8 mouse cellular contexts compared by ENCODE assay signal in the genomic region with DNA sequence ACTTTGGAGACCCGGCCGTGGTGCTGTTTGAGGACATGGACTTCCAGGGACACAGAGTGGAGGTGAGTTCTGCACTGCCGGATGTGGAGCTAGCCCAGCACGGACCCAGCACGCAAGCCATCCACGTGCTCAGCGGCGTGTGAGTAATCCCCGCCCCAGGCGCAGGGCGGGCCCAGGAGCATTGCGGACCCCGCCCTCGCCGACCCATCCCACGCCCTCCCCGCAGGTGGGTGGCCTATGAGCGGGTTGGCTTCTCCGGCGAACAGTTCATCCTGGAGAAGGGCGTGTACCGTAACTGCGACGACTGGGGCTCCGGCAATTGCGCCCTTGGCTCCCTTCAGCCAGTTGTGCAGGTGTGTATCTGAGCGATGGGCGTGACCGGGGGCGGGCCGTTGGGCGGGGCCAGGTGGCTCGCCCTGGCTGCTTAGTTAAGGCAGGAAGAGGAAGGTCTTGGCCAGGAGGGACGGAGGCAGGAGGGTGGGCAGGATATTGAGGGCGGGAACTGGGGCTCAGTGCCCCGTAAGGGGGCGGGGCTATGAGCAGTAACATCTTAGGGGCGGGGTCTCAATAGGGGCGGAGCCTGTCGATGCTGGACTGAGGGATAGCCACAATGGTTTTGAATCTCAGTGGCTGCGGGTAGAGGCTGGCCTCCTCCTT. TPM values are rescaled to one million over a fixed set of nuclear protein-coding genes. Genes with fewer than 3 reads are reported as not detected.
DNase-seq lines count a peak whose midpoint lies in the region; ATAC-seq lines count a peak whose summit lies in the region.

No protein-coding gene starts in this region.

- peak; percentile 75 for DNase-seq in MEL-GATA-1-ER (ENCODE audit: extremely low read depth, low read depth)
- DNase-seq in c-Kit-positive CD71-positive TER-119-positive erythroid progenitor cells, embryonic 14.5 days (ENCODE audit: low spot score), result peak; percentile 61
- peak; percentile 64 to 71 for DNase-seq in left cerebral cortex, adult 8-10 months (ENCODE audit: low spot score in 2 of 2)
- DNase-seq in right cerebral cortex, adult 2 months (ENCODE audit: low spot score in 2 of 2), result peak; percentile 75 to 80
- DNase-seq in urinary bladder, postnatal 25 days (ENCODE audit: low spot score), result peak; percentile 63

- H3K9me3 ChIP-seq in forebrain, embryonic 12.5 days, result no peaks in the 10 kb centered on the region
- H3K9me3 ChIP-seq in hindbrain, embryonic 16.5 days (ENCODE audit: control insufficient read depth, low read length), result no peaks in the 10 kb centered on the region

- peak overlapping the region; percentile 38 for H3K9ac ChIP-seq in forebrain, embryonic 12.5 days
- peak overlapping the region; percentile 67 for H3K9ac ChIP-seq in hindbrain, embryonic 16.5 days (ENCODE audit: low read depth, low read length)

- H3K4me3 ChIP-seq in forebrain, embryonic 12.5 days (replicated peaks), result peak overlapping the region; percentile 48
- H3K4me3 ChIP-seq in hindbrain, embryonic 16.5 days (ENCODE audit: low read length), result peak overlapping the region; percentile 53

- H3K4me1 ChIP-seq in forebrain, embryonic 12.5 days, result peaks cover 14% of the 10 kb centered on the region
- peaks cover 12% of the 10 kb centered on the region for H3K4me1 ChIP-seq in hindbrain, embryonic 16.5 days (ENCODE audit: control insufficient read depth, insufficient read depth, low read depth, low read length)

- H3K27ac ChIP-seq in forebrain, embryonic 12.5 days, result no peak overlapping the region
- no peak overlapping the region for H3K27ac ChIP-seq in hindbrain, embryonic 16.5 days (ENCODE audit: low read depth, low read length)

- peak overlapping the region; percentile 84 for H3K4me2 ChIP-seq in forebrain, embryonic 12.5 days
- H3K4me2 ChIP-seq in hindbrain, embryonic 16.5 days (ENCODE audit: low read length), result peak overlapping the region; percentile 85

- H3K27me3 ChIP-seq in forebrain, embryonic 12.5 days, result peaks cover 30% of the 10 kb centered on the region
- H3K27me3 ChIP-seq in hindbrain, embryonic 16.5 days (replicated peaks; ENCODE audit: control insufficient read depth, insufficient read depth, low read length), result peaks cover 4% of the 10 kb centered on the region; the same call in 1 of the 2 replicates

- under 1% methylated on average over 41 of the region's 41 CpGs for WGBS in forebrain, embryonic 12.5 days
- under 1% methylated on average over 40 of the region's 41 CpGs for WGBS in hindbrain, embryonic 16.5 days

- peak; percentile 55 for ATAC-seq in forebrain, embryonic 12.5 days (ENCODE audit: low FRiP score)
- ATAC-seq in hindbrain, embryonic 16.5 days, result peak; percentile 88
- peak; percentile 89 for ATAC-seq in megakaryocyte, adult 5-6 weeks (ENCODE audit: poor library complexity, severe bottlenecking)

- no peaks in the 10 kb centered on the region for H3K36me3 ChIP-seq in forebrain, embryonic 12.5 days (replicated peaks)
- H3K36me3 ChIP-seq in hindbrain, embryonic 16.5 days (ENCODE audit: control insufficient read depth, insufficient read depth, low read length), result no peaks in the 10 kb centered on the region

RNA-seq across cellular contexts. Expression of gene Cd52, which starts 13.0 kb away (rescaled TPM):
- 3.8 and 3.9 TPM in 2 replicates for polyA plus RNA-seq in forebrain, embryonic 12.5 days (2016; fragmentation: Nextera tagmentation; extraction: Ambion mirVana)
- 1.5 and 1.8 TPM in 2 replicates for polyA plus RNA-seq in hindbrain, embryonic 16.5 days (2015; fragmentation: Nextera tagmentation; extraction: Ambion mirVana)
- 10 to 100 TPM in 2 of 4 experiments, 1 to 10 TPM in 2; 2.5 to 32.5 (median 12.8) TPM for total RNA-seq in left cerebral cortex, adult 8-10 months (2022)
- total RNA-seq in megakaryocyte, adult 5-6 weeks (2015), result 2,426 and 2,524 TPM in 2 replicates
- total RNA-seq in megakaryocyte, adult 5-6 weeks (2017), result 3,236 and 3,524 TPM in 2 replicates

RNA-seq across cellular contexts. Expression of gene Ubxn11, which starts 20.5 kb away (rescaled TPM):
- 5.8 and 7.9 TPM in 2 replicates for polyA plus RNA-seq in forebrain, embryonic 12.5 days (2016; fragmentation: Nextera tagmentation; extraction: Ambion mirVana)
- polyA plus RNA-seq in hindbrain, embryonic 16.5 days (2015; fragmentation: Nextera tagmentation; extraction: Ambion mirVana), result 21.3 and 21.5 TPM in 2 replicates
- total RNA-seq in left cerebral cortex, adult 8-10 months (2022), result 10 to 100 TPM; 33.5 to 51.3 (median 43.0) TPM
- 0.89 and 1.8 TPM in 2 replicates for total RNA-seq in megakaryocyte, adult 5-6 weeks (2015)
- 1.7 and 2.9 TPM in 2 replicates for total RNA-seq in megakaryocyte, adult 5-6 weeks (2017)

RNA-seq across cellular contexts. Expression of gene Crybg2, which starts 21.2 kb away (rescaled TPM):
- 0.62 and 0.96 TPM in 2 replicates for polyA plus RNA-seq in forebrain, embryonic 12.5 days (2016; fragmentation: Nextera tagmentation; extraction: Ambion mirVana)
- polyA plus RNA-seq in hindbrain, embryonic 16.5 days (2015; fragmentation: Nextera tagmentation; extraction: Ambion mirVana), result 3.7 and 5.3 TPM in 2 replicates
- 1 to 10 TPM; 3.6 to 6.8 (median 5.8) TPM for total RNA-seq in left cerebral cortex, adult 8-10 months (2022)
- 1.1 and 1.9 TPM in 2 replicates for total RNA-seq in megakaryocyte, adult 5-6 weeks (2015)
- total RNA-seq in megakaryocyte, adult 5-6 weeks (2017), result 0.04 and 0.15 TPM in 2 replicates

RNA-seq across cellular contexts. Expression of gene Zfp683, which starts 28.2 kb away (rescaled TPM):
- not detected in 2 replicates for polyA plus RNA-seq in forebrain, embryonic 12.5 days (2016; fragmentation: Nextera tagmentation; extraction: Ambion mirVana)
- not detected in 2 replicates for polyA plus RNA-seq in hindbrain, embryonic 16.5 days (2015; fragmentation: Nextera tagmentation; extraction: Ambion mirVana)
- total RNA-seq in left cerebral cortex, adult 8-10 months (2022), result not detected
- total RNA-seq in megakaryocyte, adult 5-6 weeks (2015), result 0.20 and 0.66 TPM in 2 replicates
- total RNA-seq in megakaryocyte, adult 5-6 weeks (2017), result not detected in 2 replicates

RNA-seq across cellular contexts. Expression of gene Sh3bgrl3, which starts 46.7 kb away (rescaled TPM):
- 257 and 272 TPM in 2 replicates for polyA plus RNA-seq in forebrain, embryonic 12.5 days (2016; fragmentation: Nextera tagmentation; extraction: Ambion mirVana)
- 467 and 509 TPM in 2 replicates for polyA plus RNA-seq in hindbrain, embryonic 16.5 days (2015; fragmentation: Nextera tagmentation; extraction: Ambion mirVana)
- total RNA-seq in left cerebral cortex, adult 8-10 months (2022), result 100 to 1,000 TPM; 192 to 255 (median 224) TPM
- 1,305 and 1,385 TPM in 2 replicates for total RNA-seq in megakaryocyte, adult 5-6 weeks (2015)
- 523 and 622 TPM in 2 replicates for total RNA-seq in megakaryocyte, adult 5-6 weeks (2017)

Comparison
In these comparisons a context has a peak if more than half of its experiments do, and no peak if none do; other contexts are left out.
1. RNA of gene Cd52, which starts 13.0 kb away (total RNA-seq): 2,426 to 3,524 TPM in megakaryocyte, adult 5-6 weeks; 2.5 to 32.5 TPM in left cerebral cortex, adult 8-10 months; every median in the first group is over 10 times any median in the second.
2. RNA of gene Ubxn11, which starts 20.5 kb away (total RNA-seq): 33.5 to 51.3 TPM in left cerebral cortex, adult 8-10 months; 0.89 to 2.9 TPM in megakaryocyte, adult 5-6 weeks; every median in the first group is over 4 times any median in the second.
3. Peak in every context shown above with its lines, with median percentiles within 50 percentile points of each other: DNase-seq and ATAC-seq.